Mouse (Mus musculus) stomach, embryonic 15.5 days (tissue): ENCODE measurements around the gene Ocel1. TPM values are rescaled to one million over a fixed set of nuclear protein-coding genes. Genes with fewer than 3 reads are reported as not detected.

Experiments used
- ATAC-seq: fragments of 200-750 bp; cut with Nextera tagmentation; 2 replicates; pipeline ENCODE4 v1.8.0; 2017; ENCODE audit warnings: low read depth, moderate number of reproducible peaks, moderate TSS enrichment; ENCODE audit not compliant: insufficient read depth, low FRiP score
- H3K27ac ChIP-seq: fragments of 300-500 bp; sonication (generic); 2 replicates; pipeline ENCODE4 v1.5.1; 2015; ENCODE audit warnings: mild to moderate bottlenecking, inconsistent platforms
- H3K27me3 ChIP-seq: fragments of 300-500 bp; sonication (generic); replicated peaks from 2 replicates; pipeline ENCODE4 v1.6.1; 2015; ENCODE audit warnings: inconsistent platforms
- H3K36me3 ChIP-seq: fragments of 300-500 bp; sonication (generic); 2 replicates; pipeline ENCODE4 v1.6.1; 2015; ENCODE audit warnings: inconsistent platforms
- H3K4me1 ChIP-seq: fragments of 300-500 bp; sonication (generic); 2 replicates; pipeline ENCODE4 v1.6.1; 2015; ENCODE audit warnings: inconsistent platforms
- H3K4me2 ChIP-seq: fragments of 300-500 bp; sonication (generic); 2 replicates; pipeline ENCODE4 v1.6.1; 2015; ENCODE audit warnings: mild to moderate bottlenecking, inconsistent platforms
- H3K4me3 ChIP-seq: fragments of 300-500 bp; sonication (generic); replicated peaks from 2 replicates; pipeline ENCODE4 v1.5.1; 2015; ENCODE audit warnings: inconsistent platforms
- H3K9ac ChIP-seq: fragments of 300-500 bp; sonication (generic); 2 replicates; pipeline ENCODE4 v1.6.1; 2015; ENCODE audit warnings: inconsistent platforms
- H3K9me3 ChIP-seq: fragments of 300-500 bp; sonication (generic); 2 replicates; pipeline ENCODE4 v1.6.1; 2016; ENCODE audit warnings: inconsistent platforms
- WGBS: fragments of 180-500 bp; shearing (Covaris S2); methylation state at CpG from one replicate; pipeline ENCODE4 v1.1.7; 2015; 5-methylcytosine and 5-hydroxymethylcytosine counted together
- polyA plus RNA-seq: library from polyadenylated mRNA; unstranded; fragments of >200 nt; fragmentation: Nextera tagmentation; extraction: Ambion mirVana; gene quantifications from 2 replicates; pipeline ENCODE4 v1.2.1, GENCODE M21; 2015

Gene Ocel1
- polyA plus RNA-seq, 1 experiment from 2014 or later: 8.0 TPM

DNA sequence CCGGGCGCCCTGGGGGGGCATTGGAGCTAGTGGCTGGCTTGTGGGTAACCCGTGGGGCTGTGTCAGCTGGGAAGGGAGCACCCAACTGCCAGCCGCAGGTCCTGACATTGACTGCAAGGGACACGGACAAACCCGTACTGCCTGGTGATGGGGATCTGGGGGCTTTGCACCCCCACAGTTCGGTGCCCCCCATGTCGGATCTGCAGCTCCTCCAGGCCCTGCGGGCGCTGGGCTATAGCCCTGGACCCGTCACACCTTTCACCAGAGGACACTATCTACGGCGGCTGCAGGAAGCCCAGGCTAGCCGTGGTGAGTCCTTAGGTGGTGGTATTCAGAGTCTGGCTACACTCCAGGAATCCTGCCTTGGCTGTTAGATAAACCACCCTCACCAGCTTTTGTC, 36.3 kb downstream of the Ocel1 start:
- no peak for ATAC-seq
- no peak overlapping the region for H3K9ac ChIP-seq
- peak overlapping the region; percentile 78 for H3K4me3 ChIP-seq

DNA sequence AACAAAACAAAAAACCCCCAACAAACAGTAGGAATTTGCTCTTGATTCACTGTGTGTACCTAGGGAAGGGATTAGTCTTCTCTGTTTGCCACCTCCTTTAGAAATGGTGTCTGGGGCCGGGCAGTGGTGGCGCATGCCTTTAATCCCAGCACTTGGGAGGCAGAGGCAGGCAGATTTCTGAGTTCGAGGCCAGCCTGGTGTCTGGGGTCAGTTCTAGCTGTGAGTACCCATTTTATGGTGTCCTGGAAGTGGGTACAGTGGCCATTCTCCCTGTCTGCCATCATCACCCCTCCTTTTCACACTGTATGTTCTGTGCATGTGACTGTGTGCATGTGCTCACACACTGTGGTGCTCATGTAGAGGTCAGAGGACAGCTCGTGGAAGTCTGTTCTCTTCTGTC, 37.1 kb downstream of the Ocel1 start:
- no peak for ATAC-seq
- Histone ChIP-seq H3K4me1 (peaks cover 25% of the 10 kb centered on the region), H3K36me3 (peaks cover 20% of the 10 kb centered on the region), H3K4me3 (no peak overlapping the region), H3K27me3 (no peaks in the 10 kb centered on the region), H3K4me2 (no peak overlapping the region), H3K9me3 (no peaks in the 10 kb centered on the region), H3K9ac (no peak overlapping the region), H3K27ac (no peak overlapping the region)
- 94% methylated on average over 4 of the region's 4 CpGs for WGBS

More for the DNA sequence above, 36.3 kb downstream of the Ocel1 start:
- Histone ChIP-seq H3K4me1 (peaks cover 25% of the 10 kb centered on the region), H3K9me3 (no peaks in the 10 kb centered on the region), H3K27ac (no peak overlapping the region), H3K36me3 (peaks cover 20% of the 10 kb centered on the region), H3K4me2 (peak overlapping the region; percentile 98), H3K27me3 (no peaks in the 10 kb centered on the region)
- WGBS: 92% methylated on average over 14 of the region's 14 CpGs

DNA sequence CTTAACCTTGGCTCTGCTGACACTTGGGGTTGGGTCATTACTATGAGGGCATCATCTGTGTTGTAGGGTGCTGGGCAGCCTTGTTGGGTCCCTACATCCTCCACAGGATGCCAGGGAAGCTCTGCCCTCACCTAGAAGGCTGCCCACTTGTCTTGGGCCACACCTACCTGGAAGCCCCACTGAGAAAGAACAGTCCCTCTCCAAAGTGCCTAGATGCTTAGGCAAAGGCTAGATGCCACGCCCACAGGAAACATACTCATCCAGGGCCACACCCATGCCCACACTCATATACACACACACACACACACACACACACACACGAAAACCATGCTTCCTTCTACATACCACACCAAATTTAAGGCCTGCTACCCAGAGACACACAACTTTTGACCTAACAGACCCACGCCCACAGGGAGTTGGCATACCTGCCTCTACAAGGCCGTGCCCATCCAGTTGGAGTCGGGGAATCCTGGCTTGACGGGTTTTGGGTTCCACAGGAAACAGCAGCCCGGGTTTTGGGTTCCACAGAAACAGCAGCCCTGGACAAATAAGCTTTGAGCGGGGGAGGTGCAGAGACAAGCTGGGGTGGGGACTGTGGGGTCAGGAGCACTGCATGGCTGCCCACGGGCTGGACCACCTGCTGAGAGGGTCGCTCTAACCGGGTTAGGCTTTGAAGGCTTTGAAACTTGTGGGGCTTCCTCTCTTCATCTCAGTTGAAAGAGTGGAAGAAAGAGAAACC, 40.6 kb downstream of the Ocel1 start:
- Histone ChIP-seq H3K9me3 (no peaks in the 10 kb centered on the region), H3K4me1 (peaks cover 14% of the 10 kb centered on the region), H3K9ac (no peak overlapping the region), H3K36me3 (peaks cover 20% of the 10 kb centered on the region), H3K27ac (no peak overlapping the region), H3K27me3 (no peaks in the 10 kb centered on the region), H3K4me3 (no peak overlapping the region), H3K4me2 (no peak overlapping the region)
- 46% methylated on average over 11 of the region's 11 CpGs for WGBS
- no peak for ATAC-seq

DNA sequence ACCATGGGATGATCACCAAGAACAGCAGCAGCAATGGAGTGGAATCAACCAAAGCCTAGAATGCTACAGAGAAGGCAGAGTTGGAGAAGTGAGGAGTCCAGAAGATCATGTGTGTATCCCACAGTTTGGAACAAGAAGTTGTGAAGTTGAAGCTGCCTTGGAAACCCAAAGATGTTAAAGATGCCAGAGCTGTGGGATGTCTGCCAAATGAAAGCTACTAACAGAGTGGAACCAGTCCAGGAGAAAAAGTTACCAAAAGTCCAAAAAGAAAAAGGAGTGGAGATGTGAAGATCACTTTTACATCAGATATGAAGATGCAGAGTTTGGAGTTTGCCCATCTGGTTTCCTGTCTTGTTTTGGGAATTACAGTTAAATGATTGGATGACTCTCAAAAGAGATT, 51.0 kb downstream of the Ocel1 start:
- H3K27me3 ChIP-seq: no peaks in the 10 kb centered on the region
- no peak overlapping the region for H3K9ac ChIP-seq
- no peak overlapping the region for H3K27ac ChIP-seq
- H3K36me3 ChIP-seq: no peaks in the 10 kb centered on the region
- no peak overlapping the region for H3K4me3 ChIP-seq
- ATAC-seq: no peak
- no peaks in the 10 kb centered on the region for H3K4me1 ChIP-seq
- H3K9me3 ChIP-seq: no peaks in the 10 kb centered on the region
- H3K4me2 ChIP-seq: no peak overlapping the region

Other genes starting within 250 kb of the Ocel1 start
- 17.8 and 22.7 TPM in 2 replicates for gene Myo9b, start 98.6 kb upstream of the Ocel1 start, polyA plus RNA-seq
- gene Haus8, start 98.4 kb upstream of the Ocel1 start, polyA plus RNA-seq: 49.9 and 53.7 TPM in 2 replicates
- 87.4 and 88.8 TPM in 2 replicates for gene Use1, start 4.5 kb upstream of the Ocel1 start, polyA plus RNA-seq
- 80.9 and 81.8 TPM in 2 replicates for gene Nr2f6, start 10.7 kb downstream of the Ocel1 start, polyA plus RNA-seq
- gene Ushbp1, start 24.5 kb downstream of the Ocel1 start, polyA plus RNA-seq: 10.8 and 10.9 TPM in 2 replicates
- gene Babam1, start 25.6 kb downstream of the Ocel1 start, polyA plus RNA-seq: 92.2 and 98.2 TPM in 2 replicates
- 42.3 and 46.2 TPM in 2 replicates for gene Ankle1, start 34.7 kb downstream of the Ocel1 start, polyA plus RNA-seq
- 42.0 and 44.0 TPM in 2 replicates for gene Abhd8, start 92.4 kb downstream of the Ocel1 start, polyA plus RNA-seq
- gene Mrpl34, start 93.7 kb downstream of the Ocel1 start, polyA plus RNA-seq: 154 and 164 TPM in 2 replicates
- 90.2 and 92.4 TPM in 2 replicates for gene Dda1, start 97.9 kb downstream of the Ocel1 start, polyA plus RNA-seq
- gene Ano8, start 114.7 kb downstream of the Ocel1 start, polyA plus RNA-seq: 1.5 and 1.8 TPM in 2 replicates
- 14.6 and 16.1 TPM in 2 replicates for gene Gtpbp3, start 116.8 kb downstream of the Ocel1 start, polyA plus RNA-seq
- 84.8 and 90.0 TPM in 2 replicates for gene Plvap, start 140.5 kb downstream of the Ocel1 start, polyA plus RNA-seq
- 0.27 and 0.49 TPM in 2 replicates for gene Ccdc194, start 154.4 kb downstream of the Ocel1 start, polyA plus RNA-seq
- 52.3 and 53.9 TPM in 2 replicates for gene Bst2, start 166.2 kb downstream of the Ocel1 start, polyA plus RNA-seq
- 97.6 and 107 TPM in 2 replicates for gene Mvb12a, start 171.6 kb downstream of the Ocel1 start, polyA plus RNA-seq
- 4.0 and 7.1 TPM in 2 replicates for gene Tmem221, start 187.6 kb downstream of the Ocel1 start, polyA plus RNA-seq
- gene Nxnl1, start 195.3 kb downstream of the Ocel1 start, polyA plus RNA-seq: 0.08 and 0.15 TPM in 2 replicates
- gene Slc27a1, start 197.6 kb downstream of the Ocel1 start, polyA plus RNA-seq: 37.1 and 38.8 TPM in 2 replicates
- gene Pgls, start 220.9 kb downstream of the Ocel1 start, polyA plus RNA-seq: 238 and 243 TPM in 2 replicates
- gene Fam129c, start 226.3 kb downstream of the Ocel1 start, polyA plus RNA-seq: 4.3 and 4.7 TPM in 2 replicates
- gene Colgalt1, start 239.7 kb downstream of the Ocel1 start, polyA plus RNA-seq: 70.6 and 75.1 TPM in 2 replicates